8 mouse cellular contexts compared by ENCODE assay signal in the genomic region with DNA sequence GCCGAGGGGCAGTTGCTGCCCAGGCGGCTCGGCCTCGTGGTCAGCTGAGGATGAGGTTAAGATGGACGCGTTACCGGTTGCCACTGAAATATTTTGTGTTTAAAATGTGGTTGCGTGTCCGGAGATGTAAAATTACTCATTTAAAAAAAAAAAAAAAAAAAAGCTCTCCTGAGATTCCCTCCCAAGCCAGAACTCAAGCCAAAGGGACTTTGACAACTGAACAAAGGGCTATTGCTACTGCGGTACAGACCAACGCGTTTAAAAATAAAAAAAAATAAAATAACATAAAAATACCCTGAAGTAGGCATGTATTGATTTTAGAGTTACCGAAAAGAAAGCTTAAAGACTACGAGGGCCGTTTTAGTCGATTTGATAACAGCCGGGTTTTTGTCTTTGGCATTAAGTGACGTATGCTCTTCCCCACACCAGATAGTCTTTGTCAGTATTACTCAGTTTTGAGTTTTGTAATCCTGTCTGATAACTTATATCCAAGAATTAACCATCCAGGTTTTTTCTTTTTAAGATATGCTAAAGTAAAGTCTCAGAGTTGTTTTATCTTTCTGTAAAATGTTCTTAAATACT. TPM values are rescaled to one million over a fixed set of nuclear protein-coding genes. Genes with fewer than 3 reads are reported as not detected.
DNase-seq lines count a peak whose midpoint lies in the region; ATAC-seq and TF ChIP-seq lines count a peak whose summit lies in the region.

No protein-coding gene starts in this region.

- H3K27me3 ChIP-seq in neural tube, embryonic 14.5 days (ENCODE audit: control insufficient read depth, insufficient read depth, low read length) = no peaks in the 10 kb centered on the region

- peak overlapping the region; percentile 65 for H3K4me3 ChIP-seq in left cerebral cortex, adult 2 months
- H3K4me3 ChIP-seq in brown adipose tissue, adult 24 weeks (ENCODE audit: insufficient read depth, low read depth, low read length) = peak overlapping the region; percentile 86
- peak overlapping the region; percentile 55 for H3K4me3 ChIP-seq in neural tube, embryonic 14.5 days (ENCODE audit: low read depth, low read length)

- H3K9me3 ChIP-seq in neural tube, embryonic 14.5 days (ENCODE audit: control insufficient read depth, low read length) = no peaks in the 10 kb centered on the region

- H3K27ac ChIP-seq in left cerebral cortex, adult 2 months = peak overlapping the region; percentile 99
- H3K27ac ChIP-seq in brown adipose tissue, adult 24 weeks (replicated peaks; ENCODE audit: low read depth, low read length) = peak overlapping the region; percentile 95
- peak overlapping the region; percentile 95 for H3K27ac ChIP-seq in neural tube, embryonic 14.5 days (ENCODE audit: low read depth, low read length)

- intact Hi-C loops in left cerebral cortex, adult 2 months (cut with DNase I) = loop anchor here (1.0 to 2.0 kb wide), 3 partner anchors 153 to 365 kb away; partner anchors contain the start of gene Dnajb14
- intact Hi-C loops in left cerebral cortex, postnatal 4 days (cut with DNase I) = loop anchor here (2.0 to 5.0 kb wide), 4 partner anchors 152 to 365 kb away; partner anchors contain the start of gene Dnajb14

- ATAC-seq in neural tube, embryonic 14.5 days (ENCODE audit: low read depth) = no peak
- ATAC-seq in granulocyte monocyte progenitor cell, adult 5-6 weeks (replicated peaks; ENCODE audit: poor library complexity, severe bottlenecking) = no peak

- TF ChIP-seq CTCF in left cerebral cortex, adult 2 months (IDR thresholded peaks at IDR 0.05) = no peak

- no peak for DNase-seq in left cerebral cortex, adult 2 months (ENCODE audit: extremely low spot score in 1 of 2, low spot score in 2 of 2)
- no peak for DNase-seq in left cerebral cortex, postnatal 4 days
- DNase-seq in hindlimb bud, embryonic 11.5 days (ENCODE audit: extremely low spot score, low read depth, low spot score) = peak; percentile 24
- no peak for DNase-seq in layer of hippocampus, postnatal 25 days (ENCODE audit: extremely low spot score in 1 of 2, low spot score in 1 of 2)
- no peak for DNase-seq in urinary bladder, adult 2 months (ENCODE audit: low spot score)

- 0% methylated on average over 18 of the region's 18 CpGs for WGBS in neural tube, embryonic 14.5 days

- H3K4me2 ChIP-seq in neural tube, embryonic 14.5 days (ENCODE audit: low read depth, low read length) = peak overlapping the region; percentile 66

- no peaks in the 10 kb centered on the region for H3K36me3 ChIP-seq in neural tube, embryonic 14.5 days (ENCODE audit: control insufficient read depth, insufficient read depth, low read length)

- H3K4me1 ChIP-seq in brown adipose tissue, adult 24 weeks (ENCODE audit: control insufficient read depth, insufficient read depth, insufficient read length, low read length) = no peaks in the 10 kb centered on the region
- peaks cover 3% of the 10 kb centered on the region; the same call in 1 of the 2 replicates for H3K4me1 ChIP-seq in neural tube, embryonic 14.5 days (ENCODE audit: control insufficient read depth, insufficient read depth, low read length)

- peak overlapping the region; percentile 74 for H3K9ac ChIP-seq in neural tube, embryonic 14.5 days (replicated peaks; ENCODE audit: low read depth, low read length)

RNA-seq across cellular contexts. Expression of gene Mttp, which starts 0.6 kb away (rescaled TPM):
- total RNA-seq in left cerebral cortex, adult 2 months (2021) = 1 to 10 TPM; 6.2 to 6.5 TPM
- 1 to 10 TPM; 4.4 to 5.0 TPM for total RNA-seq in left cerebral cortex, postnatal 4 days (2021)
- polyA plus RNA-seq in brown adipose tissue, adult 24 weeks (2012; ENCODE audit: insufficient read depth, insufficient read length, missing spikeins) = 1.6 and 3.2 TPM in 2 replicates
- polyA plus RNA-seq in neural tube, embryonic 14.5 days (2014; fragmentation: Nextera tagmentation; extraction: Ambion mirVana) = 8.6 and 9.0 TPM in 2 replicates
- total RNA-seq in layer of hippocampus, postnatal 25 days (2021) = 1 to 10 TPM; 5.3 to 5.8 TPM
- 2.2 and 2.5 TPM in 2 replicates for total RNA-seq in granulocyte monocyte progenitor cell, adult 5-6 weeks (2014; fragmentation: Nextera tagmentation)
- total RNA-seq in granulocyte monocyte progenitor cell, adult 5-6 weeks (2017) = 2.3 and 4.7 TPM in 2 replicates
- polyA plus RNA-seq in urinary bladder, adult 2 months (2012; rRNA removed) = 4.8 and 5.0 TPM in 2 replicates

RNA-seq across cellular contexts. Expression of gene Trmt10a, which starts 0.9 kb away (rescaled TPM):
- 1 to 10 TPM; 5.8 to 6.2 TPM for total RNA-seq in left cerebral cortex, adult 2 months (2021)
- 1 to 10 TPM; 4.4 to 5.5 TPM for total RNA-seq in left cerebral cortex, postnatal 4 days (2021)
- polyA plus RNA-seq in brown adipose tissue, adult 24 weeks (2012; ENCODE audit: insufficient read depth, insufficient read length, missing spikeins) = 3.3 and 5.9 TPM in 2 replicates
- polyA plus RNA-seq in neural tube, embryonic 14.5 days (2014; fragmentation: Nextera tagmentation; extraction: Ambion mirVana) = 8.2 and 12.1 TPM in 2 replicates
- total RNA-seq in layer of hippocampus, postnatal 25 days (2021) = 1 to 10 TPM; 4.2 to 4.9 TPM
- total RNA-seq in granulocyte monocyte progenitor cell, adult 5-6 weeks (2014; fragmentation: Nextera tagmentation) = 3.9 and 9.1 TPM in 2 replicates
- 11.0 and 20.0 TPM in 2 replicates for total RNA-seq in granulocyte monocyte progenitor cell, adult 5-6 weeks (2017)
- polyA plus RNA-seq in urinary bladder, adult 2 months (2012; rRNA removed) = 5.3 and 7.5 TPM in 2 replicates

RNA-seq across cellular contexts. Expression of gene 4930579F01Rik, which starts 49.5 kb away (rescaled TPM):
- total RNA-seq in left cerebral cortex, adult 2 months (2021) = not detected
- total RNA-seq in left cerebral cortex, postnatal 4 days (2021) = not detected
- polyA plus RNA-seq in brown adipose tissue, adult 24 weeks (2012; ENCODE audit: insufficient read depth, insufficient read length, missing spikeins) = not detected in 2 replicates
- polyA plus RNA-seq in neural tube, embryonic 14.5 days (2014; fragmentation: Nextera tagmentation; extraction: Ambion mirVana) = not detected in 2 replicates
- total RNA-seq in layer of hippocampus, postnatal 25 days (2021) = not detected
- not detected in 2 replicates for total RNA-seq in granulocyte monocyte progenitor cell, adult 5-6 weeks (2014; fragmentation: Nextera tagmentation)
- total RNA-seq in granulocyte monocyte progenitor cell, adult 5-6 weeks (2017) = not detected in 2 replicates
- 0.03 TPM in 1 of 2 replicates, not detected in the other for polyA plus RNA-seq in urinary bladder, adult 2 months (2012; rRNA removed)
